Comparison of ENCODE assay signal across 15 mouse cellular contexts in genomic region chr6:127790023-127790422, GRCm38 (mm10). TPM values are rescaled to one million over a fixed set of nuclear protein-coding genes. Genes with fewer than 3 reads are reported as not detected.
DNase-seq lines count a peak whose midpoint lies in the region; ATAC-seq and TF ChIP-seq lines count a peak whose summit lies in the region.
"Had no signal": no experiment of that assay in that cellular context is flagged by ENCODE, and none has a peak within 500 bp of the region (broad histone marks: within the 10 kb centered on the region; RNA-seq: fewer than 3 reads in every experiment).

No protein-coding gene starts in this region.

- no peaks in the 10 kb centered on the region for H3K36me3 ChIP-seq in heart, embryonic 14.5 days (ENCODE audit: control insufficient read depth, insufficient read depth, low read length)
- no peaks in the 10 kb centered on the region for H3K36me3 ChIP-seq in heart, embryonic 11.5 days (ENCODE audit: control insufficient read depth, insufficient read depth, low read length)
- no peaks in the 10 kb centered on the region for H3K36me3 ChIP-seq in midbrain, embryonic 15.5 days (replicated peaks)
- H3K36me3 ChIP-seq: lung, embryonic 15.5 days had no signal

- H3K9ac ChIP-seq in heart, embryonic 14.5 days (ENCODE audit: low read length): no peak overlapping the region
- H3K9ac ChIP-seq in heart, embryonic 11.5 days (ENCODE audit: low read depth, low read length): no peak overlapping the region
- no peak overlapping the region for H3K9ac ChIP-seq in midbrain, embryonic 15.5 days
- H3K9ac ChIP-seq: lung, embryonic 15.5 days had no signal

- no peak for TF ChIP-seq CTCF in layer of hippocampus, adult 2 months (conservative IDR thresholded peaks at IDR 0.05)

- H3K27ac ChIP-seq in heart, embryonic 14.5 days (replicated peaks in 1 of 2; ENCODE audit: control insufficient read depth in 1 of 2, insufficient read depth in 1 of 2, low read depth in 2 of 2, low read length in 2 of 2): no peak overlapping the region
- no peak overlapping the region for H3K27ac ChIP-seq in heart, embryonic 11.5 days (ENCODE audit: low read depth, low read length)
- no peak overlapping the region for H3K27ac ChIP-seq in layer of hippocampus, adult 2 months
- H3K27ac ChIP-seq in midbrain, embryonic 15.5 days: no peak overlapping the region
- H3K27ac ChIP-seq: kidney, postnatal 0 days; lung, embryonic 15.5 days had no signal

- H3K4me2 ChIP-seq in heart, embryonic 14.5 days (ENCODE audit: low read length): 0 out of 2 replicates have a peak overlapping the region, but pooled peaks have one; percentile 6
- H3K4me2 ChIP-seq in heart, embryonic 11.5 days: no peak overlapping the region
- H3K4me2 ChIP-seq in midbrain, embryonic 15.5 days: no peak overlapping the region
- H3K4me2 ChIP-seq: lung, embryonic 15.5 days had no signal

- WGBS in heart, embryonic 14.5 days: 31% methylated on average over 13 of the region's 13 CpGs
- 42% methylated on average over 13 of the region's 13 CpGs for WGBS in heart, embryonic 11.5 days (ENCODE audit: insufficient replicate concordance)
- 80% methylated on average over 13 of the region's 13 CpGs for WGBS in midbrain, embryonic 15.5 days

- DNase-seq in R1 (ENCODE audit: low read depth, low spot score): peak; percentile 10
- no peak for DNase-seq in layer of hippocampus, adult 2 months (ENCODE audit: low spot score in 2 of 2)
- DNase-seq in adrenal gland, adult 18-20 months (ENCODE audit: low spot score in 2 of 2): no peak
- DNase-seq: adrenal gland, adult 8-10 months had no signal

- H3K9me3 ChIP-seq in heart, embryonic 14.5 days (ENCODE audit: control insufficient read depth, low read length): no peaks in the 10 kb centered on the region
- no peaks in the 10 kb centered on the region for H3K9me3 ChIP-seq in heart, embryonic 11.5 days (replicated peaks; ENCODE audit: control insufficient read depth, low read length)
- H3K9me3 ChIP-seq in midbrain, embryonic 15.5 days: no peaks in the 10 kb centered on the region
- H3K9me3 ChIP-seq: lung, embryonic 15.5 days had no signal

- 0 out of 2 replicates have a peak, but pooled peaks cover under 1% of the 10 kb centered on the region for H3K27me3 ChIP-seq in heart, embryonic 14.5 days (ENCODE audit: control insufficient read depth, insufficient read depth, low read length)
- H3K27me3 ChIP-seq in heart, embryonic 11.5 days (ENCODE audit: control insufficient read depth, insufficient read depth, low read length): peaks cover 12% of the 10 kb centered on the region
- H3K27me3 ChIP-seq in midbrain, embryonic 15.5 days (replicated peaks): no peaks in the 10 kb centered on the region
- H3K27me3 ChIP-seq: lung, embryonic 15.5 days had no signal

- H3K4me1 ChIP-seq in heart, embryonic 14.5 days (ENCODE audit: control insufficient read depth in 2 of 2, insufficient read depth in 2 of 2, low read length in 2 of 2): peaks cover 7 to 10% of the 10 kb centered on the region in 2 experiments
- H3K4me1 ChIP-seq in heart, embryonic 11.5 days (ENCODE audit: control insufficient read depth, insufficient read depth, low read length): peaks cover 15% of the 10 kb centered on the region
- no peaks in the 10 kb centered on the region for H3K4me1 ChIP-seq in midbrain, embryonic 15.5 days
- H3K4me1 ChIP-seq: lung, embryonic 15.5 days had no signal

- H3K4me3 ChIP-seq in heart, embryonic 14.5 days (ENCODE audit: control insufficient read depth in 1 of 2, insufficient read depth in 1 of 2, low read depth in 1 of 2, low read length in 2 of 2): no peak overlapping the region
- H3K4me3 ChIP-seq in heart, embryonic 11.5 days (ENCODE audit: low read depth, low read length): no peak overlapping the region
- H3K4me3 ChIP-seq in layer of hippocampus, adult 2 months: no peak overlapping the region
- H3K4me3 ChIP-seq in midbrain, embryonic 15.5 days: no peak overlapping the region
- H3K4me3 ChIP-seq: lung, embryonic 15.5 days had no signal

- ATAC-seq in heart, embryonic 14.5 days (ENCODE audit: insufficient number of reproducible peaks, insufficient read depth, low FRiP score, low read depth): no peak
- no peak for ATAC-seq in heart, embryonic 11.5 days (replicated peaks; ENCODE audit: insufficient number of reproducible peaks, low FRiP score, low TSS enrichment)
- peak; percentile 86 for ATAC-seq in inflammation-experienced regulatory T-cells, adult 6 months
- ATAC-seq in megakaryocyte, adult 5-6 weeks (ENCODE audit: poor library complexity, severe bottlenecking): peak; percentile 81
- no peak for ATAC-seq in midbrain, embryonic 15.5 days (replicated peaks)
- ATAC-seq: midbrain, embryonic 16.5 days had no signal

RNA-seq across cellular contexts. Expression of gene Prmt8, which starts 20.8 kb away (rescaled TPM):
- 0.09 TPM in 2 replicates for polyA plus RNA-seq in heart, embryonic 14.5 days (2014; fragmentation: Nextera tagmentation; extraction: Ambion mirVana)
- polyA plus RNA-seq in heart, embryonic 11.5 days (2014; fragmentation: Nextera tagmentation; extraction: Ambion mirVana): 1.4 and 1.7 TPM in 2 replicates
- polyA plus RNA-seq in inflammation-experienced regulatory T-cells, adult 6 months (2017; shearing (Covaris generic)): not detected
- total RNA-seq in megakaryocyte, adult 5-6 weeks (2015): not detected in 2 replicates
- total RNA-seq in megakaryocyte, adult 5-6 weeks (2017): not detected in 2 replicates
- 10 to 100 TPM; 66.4 to 67.1 TPM for total RNA-seq in layer of hippocampus, adult 2 months (2021)
- 28.3 and 30.7 TPM in 2 replicates for polyA plus RNA-seq in midbrain, embryonic 15.5 days (2015; fragmentation: Nextera tagmentation; extraction: Ambion mirVana)
- total RNA-seq in adrenal gland, adult 18-20 months (2021): not detected
- total RNA-seq: heart, postnatal 10 days had no signal
- polyA plus RNA-seq: C2C12; kidney, postnatal 0 days; lung, embryonic 15.5 days; thymus, postnatal 0 days had no signal

Comparison
In these comparisons a context has a peak if more than half of its experiments do, and no peak if none do; other contexts are left out.
1. ATAC-seq: peak in inflammation-experienced regulatory T-cells, adult 6 months (single experiment) and megakaryocyte, adult 5-6 weeks (single experiment); none in heart, embryonic 14.5 days (single experiment), heart, embryonic 11.5 days (single experiment) and midbrain, embryonic 15.5 days (single experiment).
2. RNA of gene Prmt8, which starts 20.8 kb away (polyA plus RNA-seq): 28.3 to 30.7 TPM in midbrain, embryonic 15.5 days; 1.4 to 1.7 TPM in heart, embryonic 11.5 days, 0.09 TPM in heart, embryonic 14.5 days and not detected in inflammation-experienced regulatory T-cells, adult 6 months; every median in the first group is over 10 times any median in the second.